Mouse (Mus musculus): ENCODE results near the gene Rgs9bp.

Gene Rgs9bp

DNA sequence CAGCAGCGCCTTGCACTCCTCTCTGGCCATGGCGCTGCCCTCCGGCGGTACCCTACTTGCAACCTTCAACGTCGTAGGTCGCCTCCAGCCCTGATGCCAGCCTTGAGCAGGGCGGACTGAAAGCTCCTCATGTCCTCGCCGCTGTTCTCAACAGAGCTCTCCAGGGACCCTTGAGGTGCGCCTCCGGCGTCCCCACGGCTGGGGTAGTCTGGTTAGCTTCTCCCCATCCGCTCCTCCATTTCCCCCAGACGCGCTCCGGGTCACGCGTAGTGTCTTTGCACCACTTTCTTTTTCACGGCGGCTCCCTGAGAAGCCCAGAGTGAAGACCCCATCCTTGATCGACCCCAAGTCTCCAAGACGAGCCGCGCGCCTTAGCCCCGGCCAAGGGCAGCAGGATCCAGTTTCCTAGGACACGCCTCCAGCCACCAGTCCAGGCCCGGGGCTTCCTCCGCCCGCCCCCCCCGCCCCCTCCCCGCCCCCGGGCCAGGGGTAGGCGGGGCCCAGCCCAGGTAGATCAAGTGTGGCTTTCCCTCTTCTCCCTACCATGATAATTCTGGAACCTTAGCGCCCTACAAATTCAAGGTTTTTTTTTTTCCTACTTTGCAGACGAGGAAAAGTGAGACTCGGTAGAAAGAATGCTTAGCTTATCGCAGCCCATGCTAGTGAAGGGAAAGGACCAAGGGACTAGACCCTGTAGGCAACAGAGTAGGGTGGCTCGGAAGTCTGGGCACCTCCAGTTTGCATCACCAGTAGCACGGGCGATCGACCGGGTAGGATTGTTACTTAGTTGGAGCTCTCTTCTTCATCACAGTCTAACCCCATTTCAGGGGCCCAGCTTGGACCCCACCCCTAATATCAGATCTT is at the start of gene Rgs9bp:
Gene Rgs9bp (minus strand): TSS at position 392 of the 864 bp plus-strand sequence.
- in situ Hi-C loops (cut with MboI, MseI), result no loop called here

DNA sequence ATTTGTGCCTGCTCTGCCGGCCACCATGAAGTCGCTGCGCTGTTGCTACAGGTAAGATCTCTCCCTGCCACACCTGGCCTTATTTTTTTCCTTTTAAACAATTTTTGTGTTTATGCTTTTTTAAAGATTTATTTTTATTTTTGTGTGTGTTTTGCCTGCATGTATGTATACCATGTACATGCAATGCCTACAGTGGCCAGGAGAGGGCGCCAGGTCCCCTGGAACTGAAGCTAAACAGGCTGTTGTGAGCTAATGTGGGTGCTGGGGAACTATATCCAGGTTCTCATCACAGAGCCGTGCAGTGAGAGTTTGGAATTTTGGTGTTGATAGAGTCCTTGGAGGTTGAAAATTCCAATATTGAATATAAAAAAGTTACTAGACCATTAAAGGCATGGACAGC is 43.1 kb upstream of the Rgs9bp start:
- in situ Hi-C loops (cut with MboI, MseI), result no loop called here

DNA sequence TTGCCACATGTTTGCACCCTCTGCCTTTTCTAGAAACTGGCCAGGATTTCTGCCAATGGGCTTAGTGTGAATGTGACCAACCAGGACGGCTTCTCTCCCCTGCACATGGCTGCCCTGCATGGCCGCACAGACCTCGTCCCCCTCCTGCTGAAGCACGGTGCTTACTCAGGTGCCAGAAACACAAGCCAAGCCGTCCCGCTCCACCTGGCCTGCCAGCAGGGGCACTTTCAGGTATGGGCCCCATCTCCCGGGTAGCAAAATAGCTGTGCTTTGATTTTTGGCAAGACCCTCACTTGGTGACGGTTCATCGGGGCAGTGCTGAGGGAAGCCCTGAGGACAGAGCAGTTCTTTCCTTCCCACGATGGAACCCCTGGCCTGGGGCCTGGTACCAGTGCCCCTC is 42.0 kb upstream of the Rgs9bp start:
- in situ Hi-C loops (cut with MboI, MseI), result no loop called here

DNA sequence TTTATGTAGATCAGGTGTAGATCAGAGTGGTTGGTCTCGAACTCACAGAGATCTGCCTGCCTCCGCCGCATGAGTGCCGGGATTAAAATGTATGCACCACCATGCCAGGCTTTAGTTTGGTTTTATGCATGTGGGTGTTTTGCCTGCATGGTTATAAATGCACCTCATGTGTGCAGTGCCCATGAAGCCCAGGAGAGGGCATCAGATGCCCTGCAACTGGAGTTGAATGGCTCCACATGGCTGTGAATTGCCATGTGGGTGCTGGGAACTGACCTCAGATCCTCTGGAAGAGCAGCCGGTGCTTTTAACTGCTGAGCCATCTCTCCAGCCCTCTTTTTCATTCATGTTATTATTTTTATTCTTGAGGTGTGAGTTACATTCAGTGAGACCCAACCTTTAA is 40.7 kb upstream of the Rgs9bp start:
- in situ Hi-C loops (cut with MboI, MseI), result no loop called here

DNA sequence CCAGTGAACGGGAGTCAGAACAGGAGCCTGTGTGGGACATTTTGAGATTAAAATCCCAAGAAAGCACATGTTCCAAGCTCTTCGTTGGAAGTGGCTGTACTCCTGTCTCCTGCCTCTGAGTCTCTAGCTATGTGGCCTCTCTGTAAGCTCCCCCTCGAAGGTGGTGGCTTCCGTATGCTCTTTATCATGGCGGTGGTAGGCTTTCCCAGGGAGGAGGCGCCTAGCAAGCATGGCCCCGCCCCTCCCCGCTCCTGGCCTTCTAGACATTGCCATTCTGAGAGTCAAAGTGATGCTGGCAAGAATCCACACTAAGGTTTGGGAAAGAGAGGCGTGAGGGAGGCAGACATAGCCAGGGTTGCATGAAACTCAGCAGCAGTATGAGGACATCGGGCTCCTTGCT is 37.2 kb upstream of the Rgs9bp start:
- in situ Hi-C loops (cut with MboI, MseI), result no loop called here

- in situ Hi-C loops (cut with MboI, MseI), result no loop called here
Observed at GRCm38 (mm10) chr7:35617513-35617912, 32.1 kb upstream of the Rgs9bp start.

DNA sequence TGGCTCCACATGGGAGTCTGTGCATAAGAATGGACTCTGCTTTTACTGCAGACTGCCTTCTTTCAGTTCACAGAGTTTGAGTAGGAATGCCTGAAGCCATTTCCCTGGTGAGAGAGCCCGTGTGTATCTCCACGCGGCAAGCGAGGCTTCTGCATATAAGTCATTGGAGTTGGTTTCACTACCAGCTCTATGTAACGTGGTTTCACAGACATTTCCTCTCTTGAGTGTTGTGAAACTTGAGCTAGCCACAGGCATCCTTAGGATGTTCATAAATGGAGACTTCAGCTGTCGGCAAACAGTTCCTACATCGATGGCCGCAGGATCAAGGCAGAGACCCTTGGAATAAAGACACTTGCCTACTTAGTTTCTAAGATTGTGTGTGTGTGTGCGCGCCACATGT is 23.9 kb upstream of the Rgs9bp start:
- in situ Hi-C loops (cut with MboI, MseI), result no loop called here

- in situ Hi-C loops (cut with MboI, MseI), result no loop called here
Observed at GRCm38 (mm10) chr7:35606816-35607215, 21.4 kb upstream of the Rgs9bp start.

- in situ Hi-C loops (cut with MboI, MseI), result no loop called here
Observed at GRCm38 (mm10) chr7:35602766-35603165, 17.4 kb upstream of the Rgs9bp start.

- in situ Hi-C loops (cut with MboI, MseI), result no loop called here
Observed at GRCm38 (mm10) chr7:35601106-35601505, 15.7 kb upstream of the Rgs9bp start.

DNA sequence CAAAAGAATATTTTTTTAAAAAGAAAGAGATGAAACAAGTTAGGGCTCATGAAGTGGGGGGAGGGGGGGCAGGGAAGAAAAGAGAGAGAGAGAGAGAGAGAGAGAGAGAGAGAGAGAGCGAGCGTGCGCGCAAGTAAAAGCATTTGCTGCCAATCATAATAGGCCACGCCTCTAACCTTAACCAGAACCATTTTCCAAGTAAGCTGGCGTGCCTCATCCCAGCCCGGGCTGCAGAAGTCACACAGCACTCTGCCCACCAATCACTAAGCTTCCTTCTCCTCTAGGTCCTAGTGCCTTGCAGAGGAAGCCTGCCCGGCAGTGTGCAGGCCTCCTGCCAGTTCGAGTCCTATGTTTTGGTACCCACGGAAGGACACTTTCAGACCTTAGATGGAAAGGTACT is 14.6 kb upstream of the Rgs9bp start:
- in situ Hi-C loops (cut with MboI, MseI), result no loop called here

DNA sequence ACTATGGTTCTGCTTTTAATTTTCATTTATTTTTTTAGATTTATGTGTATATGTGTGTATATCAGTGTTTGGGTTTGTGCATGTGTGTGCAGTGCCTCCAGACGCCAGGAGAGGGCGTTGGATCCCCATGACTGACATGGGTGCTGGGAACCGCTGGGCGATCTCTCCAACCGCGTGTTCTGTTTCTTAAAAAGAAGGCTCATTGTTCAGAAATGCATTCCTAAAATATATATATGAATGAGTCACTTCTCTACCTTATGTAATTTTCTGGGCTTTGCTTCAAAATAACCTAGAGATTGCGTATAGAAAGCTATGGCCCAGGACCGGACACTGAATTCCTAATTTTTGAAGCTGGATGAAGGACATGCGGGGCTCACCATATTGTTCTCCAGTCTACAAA is 14.1 kb upstream of the Rgs9bp start:
- in situ Hi-C loops (cut with MboI, MseI), result no loop called here

GRCm38 (mm10) chr7:35594311-35594710 is 8.9 kb upstream of the Rgs9bp start:
- in situ Hi-C loops (cut with MboI, MseI), result no loop called here

DNA sequence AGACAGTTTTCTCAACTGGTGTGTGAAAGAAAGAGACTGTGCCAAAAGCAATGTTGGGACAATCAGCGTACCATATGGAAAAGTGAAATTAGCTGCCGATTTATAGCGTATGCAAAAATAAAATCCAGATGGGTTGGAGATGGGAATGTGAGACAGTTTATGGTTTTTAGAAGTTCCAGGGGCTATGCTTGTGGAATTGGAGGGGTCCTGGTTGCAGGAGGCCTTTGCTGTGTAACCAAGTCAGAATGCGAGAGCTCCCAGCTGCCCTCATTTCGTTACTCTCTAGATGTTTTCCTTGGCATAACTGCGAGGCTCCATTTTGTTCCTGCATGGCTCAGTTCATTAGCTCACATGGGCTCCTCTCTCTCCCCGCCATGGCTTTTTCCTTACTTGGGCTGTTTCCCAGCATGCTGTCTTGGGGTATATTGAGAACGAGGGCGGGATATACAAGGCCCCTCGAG is 5.4 kb upstream of the Rgs9bp start:
- in situ Hi-C loops (cut with MboI, MseI), result no loop called here

- in situ Hi-C loops (cut with MboI, MseI), result no loop called here
Observed at GRCm38 (mm10) chr7:35589485-35589884, 4.1 kb upstream of the Rgs9bp start.

DNA sequence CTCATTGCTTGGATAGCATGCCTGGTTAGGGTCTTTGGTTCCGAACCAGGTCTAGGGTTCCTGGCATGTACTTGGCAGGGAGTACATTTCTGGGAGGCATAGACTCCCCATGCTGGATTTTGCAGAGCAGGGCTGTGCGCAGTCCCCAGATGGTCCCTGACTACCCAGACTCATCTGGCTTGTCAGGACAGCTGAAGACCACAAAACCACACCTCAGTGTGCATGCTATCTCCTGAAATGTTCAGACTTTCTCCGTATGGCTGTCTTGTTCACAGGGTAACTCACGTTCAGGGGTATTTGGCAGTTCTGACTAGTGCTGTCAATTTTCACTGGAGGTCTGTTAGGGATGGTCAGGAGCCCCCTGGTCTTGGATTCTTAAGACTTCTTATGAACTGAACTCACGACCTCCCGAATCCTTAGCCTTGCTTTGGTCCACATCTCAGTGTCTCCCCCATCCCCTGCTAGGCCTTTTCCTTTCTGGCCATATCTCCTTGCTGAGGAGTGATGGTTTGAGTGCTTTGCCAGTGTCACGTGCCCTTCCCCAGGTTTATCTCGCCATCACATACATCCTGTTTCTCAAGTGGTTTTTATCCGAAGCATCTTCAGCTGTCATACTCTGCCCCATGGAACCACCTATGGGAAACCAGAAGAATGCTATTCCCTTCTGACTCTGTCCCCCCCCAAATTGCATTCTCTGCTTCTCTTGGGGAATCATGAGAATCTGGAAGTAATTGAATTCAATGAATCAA is 3.5 kb upstream of the Rgs9bp start:
- in situ Hi-C loops (cut with MboI, MseI), result no loop called here

DNA sequence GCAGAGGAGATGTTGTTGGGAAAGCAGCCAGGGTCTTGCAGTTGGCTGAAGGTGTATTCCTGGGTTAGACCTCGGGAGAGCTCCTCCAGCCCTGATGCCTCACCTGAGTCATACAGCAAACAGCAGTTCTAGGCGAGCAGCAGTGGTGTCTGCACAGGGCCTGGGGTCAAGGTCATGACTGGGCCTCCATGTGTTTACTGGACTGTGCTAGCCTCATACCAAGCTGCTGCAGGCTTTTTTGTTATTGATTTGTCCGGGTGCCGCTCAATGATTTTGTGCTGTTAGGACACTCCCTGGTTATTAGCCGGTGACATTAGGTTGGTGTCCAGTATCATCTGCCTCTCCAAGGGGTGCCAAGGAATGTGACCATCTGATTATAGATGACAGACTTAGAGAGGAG is 2.3 kb upstream of the Rgs9bp start:
- in situ Hi-C loops (cut with MboI, MseI), result no loop called here

GRCm38 (mm10) chr7:35586906-35587445 is 1.6 kb upstream of the Rgs9bp start:
- in situ Hi-C loops (cut with MboI, MseI), result no loop called here

GRCm38 (mm10) chr7:35586055-35586905 is 898 bp upstream of the Rgs9bp start, which contains the start of gene Ankrd27:
TSS of gene Ankrd27 (plus strand) at chr7:35586244.
- in situ Hi-C loops (cut with MboI, MseI), result no loop called here

DNA sequence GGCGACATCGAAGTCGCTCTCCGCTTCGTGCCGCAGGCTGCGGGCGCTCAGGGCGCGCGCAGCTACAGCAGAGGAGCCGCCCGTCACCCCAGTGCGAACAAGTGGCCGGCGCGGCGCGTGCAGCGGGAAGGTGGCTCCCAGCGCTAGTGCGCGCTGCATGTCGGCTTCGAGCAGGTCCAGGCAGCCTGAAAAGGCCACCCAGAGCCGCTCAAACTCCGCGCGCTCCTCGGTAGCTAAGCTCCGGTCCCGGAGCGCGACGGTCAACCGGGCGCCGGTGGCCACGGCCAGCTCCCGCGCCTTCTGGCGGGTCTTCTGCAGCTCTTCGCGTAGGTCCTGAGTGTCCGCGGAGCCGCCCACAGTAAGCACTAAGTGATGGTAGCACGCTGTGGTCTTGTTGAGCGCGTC is 594 bp downstream of the Rgs9bp start:
- in situ Hi-C loops (cut with MboI, MseI), result loop anchor here in 1 of 2 experiments (5.0 kb wide), 1 partner anchor 42 kb away; no protein-coding TSS in a partner anchor

DNA sequence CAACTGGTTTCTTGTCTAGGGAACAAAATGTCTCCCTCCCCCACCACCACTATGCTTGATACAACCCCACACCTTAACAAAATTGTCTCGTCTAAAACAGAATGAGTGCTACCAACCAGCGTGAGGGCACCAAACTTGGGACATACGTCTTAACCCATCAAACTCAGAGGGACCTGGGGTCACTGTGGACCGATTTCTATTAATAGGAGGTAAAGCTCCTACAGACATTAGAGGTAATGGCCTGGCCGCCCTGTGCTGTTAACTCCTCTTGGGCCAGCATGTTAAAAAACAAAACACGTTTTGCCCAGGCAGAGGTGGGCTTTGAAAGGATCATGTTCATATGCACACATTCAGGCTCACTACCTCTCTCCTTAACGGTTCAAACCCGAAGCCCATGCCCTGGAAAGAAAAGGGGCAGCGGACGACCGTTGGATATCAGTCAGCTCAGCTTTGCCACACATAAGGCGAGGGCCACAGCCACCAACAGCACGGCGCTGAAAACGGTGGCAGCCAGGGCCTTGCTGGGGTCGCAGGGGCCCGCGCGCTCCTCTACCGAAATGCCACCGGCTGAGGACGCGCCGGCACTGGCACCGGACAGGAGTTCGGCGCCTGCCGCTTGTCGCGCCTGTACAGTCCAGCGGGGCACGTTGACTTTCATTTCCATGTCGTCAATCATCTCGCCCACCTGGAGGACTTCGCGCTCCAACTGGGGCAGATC is 1.2 kb downstream of the Rgs9bp start:
- in situ Hi-C loops (cut with MboI, MseI), result loop anchor here in 1 of 2 experiments (5.0 kb wide), 1 partner anchor 42 kb away; no protein-coding TSS in a partner anchor
